Mouse (Mus musculus) adrenal gland, adult 2 months (tissue): Measurements from ENCODE around the gene Dstyk. TPM values are rescaled to one million over a fixed set of nuclear protein-coding genes. Genes with fewer than 3 reads are reported as not detected.
"Not testable (repeated sequence)": the region's sequence is repeated elsewhere in the genome, so short reads cannot be mapped to it uniquely, and the experiment has no call there.

Experiments
- DNase-seq: peaks from one replicate; pipeline ENCODE4 v3.0.0; 2021
- polyA plus RNA-seq: library from polyadenylated mRNA; depleted of rRNA; stranded (reverse); fragments of >200 nt; gene quantifications from 2 replicates; pipeline ENCODE4 v1.2.3, GENCODE M21; 2012
- total RNA-seq, 2 experiments: library from RNA; stranded (reverse); gene quantifications; 2 replicates each; pipeline ENCODE4 v1.2.3; 2021

Gene Dstyk
- total and polyA plus RNA-seq, 3 experiments: 15.5 to 23.7 (median 19.9) TPM

DNA sequence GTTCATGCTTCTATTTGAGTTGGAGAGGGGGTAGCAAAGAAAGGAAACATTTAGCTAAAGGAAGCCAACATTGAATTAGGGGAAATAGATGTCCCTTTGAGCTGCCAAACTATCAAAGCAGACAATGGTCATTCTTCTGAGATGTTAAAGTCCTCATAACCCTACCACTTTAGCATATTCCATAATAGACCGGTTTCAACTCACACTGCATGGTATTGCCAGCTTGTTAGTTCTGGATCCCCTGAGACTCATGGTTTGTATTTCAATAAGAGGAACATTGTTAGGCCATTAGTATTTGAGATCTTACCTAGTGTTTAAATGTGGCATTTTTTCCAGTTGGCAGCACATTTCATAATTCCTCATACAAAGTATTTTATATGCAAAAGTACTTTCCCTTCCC lies 19.6 kb downstream of the Dstyk start:
- DNase-seq: no peak

DNA sequence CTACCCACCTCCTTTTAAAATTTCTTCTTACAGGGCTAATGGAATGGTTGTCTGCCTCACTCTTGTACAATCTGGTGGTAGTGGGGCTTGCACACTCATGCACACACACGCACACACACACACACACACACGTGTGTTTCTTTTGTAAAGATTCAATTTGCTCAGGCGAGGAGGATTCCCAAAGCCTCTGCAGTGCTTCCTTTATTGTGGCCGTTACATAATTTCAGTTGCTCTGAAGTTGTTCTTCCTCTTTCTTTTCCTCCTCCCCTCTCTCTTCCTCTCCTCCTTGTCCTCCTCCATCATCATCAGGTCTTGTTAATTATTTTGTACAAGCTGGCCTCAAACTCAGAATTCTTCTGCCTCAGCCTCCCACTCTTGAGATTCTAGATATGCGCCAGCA lies 20.0 kb downstream of the Dstyk start:
- DNase-seq: no peak

DNA sequence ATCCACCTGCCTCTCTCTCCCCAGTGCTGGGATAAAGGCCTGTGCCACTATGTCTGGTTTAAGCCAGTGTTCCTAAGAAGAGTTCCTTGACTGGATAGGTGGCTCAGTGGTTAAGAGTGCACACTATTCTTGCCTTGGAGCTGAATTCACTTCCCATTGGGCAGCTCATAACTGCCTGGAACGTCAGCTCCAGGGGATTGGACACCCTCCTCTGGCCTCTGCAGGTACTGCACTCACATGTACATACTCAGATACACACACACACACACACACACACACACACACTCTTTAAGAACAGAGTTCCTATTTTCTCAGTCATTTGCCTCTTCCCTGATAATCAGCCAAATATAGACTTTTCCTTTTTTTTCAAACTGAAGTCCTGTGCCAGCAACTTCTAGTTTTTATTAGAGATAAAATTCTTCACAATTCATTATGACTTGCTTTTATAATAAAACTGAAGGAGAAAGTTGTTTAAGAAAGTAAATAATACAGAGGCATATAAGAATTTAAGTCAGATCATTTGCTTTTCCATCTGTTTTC lies 23.6 kb downstream of the Dstyk start:
- DNase-seq: no peak

- no peak for DNase-seq
Measured at GRCm38 (mm10) chr1:132449742-132450141, 32.4 kb downstream of the Dstyk start.

DNA sequence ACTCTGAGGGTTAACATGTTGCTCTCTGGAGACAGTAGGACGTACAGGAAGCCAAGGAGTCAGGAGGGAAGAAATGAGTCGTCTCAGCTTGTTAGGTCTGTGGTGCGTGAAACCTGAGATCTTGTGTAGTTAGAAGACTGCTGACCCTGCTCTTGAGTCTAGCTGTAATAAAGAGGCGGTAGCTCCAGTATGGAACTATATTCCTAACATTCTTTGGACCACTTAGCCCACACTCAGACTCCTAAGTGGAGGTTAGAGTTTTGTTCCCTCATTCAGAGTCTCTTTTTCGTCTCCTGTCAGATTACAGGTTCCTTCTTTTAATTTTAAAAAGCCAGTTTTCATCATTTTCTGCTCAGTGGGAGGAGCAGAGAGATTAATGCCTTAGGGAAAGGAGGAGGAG lies 47.3 kb downstream of the Dstyk start:
- DNase-seq: no peak

- DNase-seq: peak; percentile 65
Measured at GRCm38 (mm10) chr1:132468926-132469325, 51.6 kb downstream of the Dstyk start.

DNA sequence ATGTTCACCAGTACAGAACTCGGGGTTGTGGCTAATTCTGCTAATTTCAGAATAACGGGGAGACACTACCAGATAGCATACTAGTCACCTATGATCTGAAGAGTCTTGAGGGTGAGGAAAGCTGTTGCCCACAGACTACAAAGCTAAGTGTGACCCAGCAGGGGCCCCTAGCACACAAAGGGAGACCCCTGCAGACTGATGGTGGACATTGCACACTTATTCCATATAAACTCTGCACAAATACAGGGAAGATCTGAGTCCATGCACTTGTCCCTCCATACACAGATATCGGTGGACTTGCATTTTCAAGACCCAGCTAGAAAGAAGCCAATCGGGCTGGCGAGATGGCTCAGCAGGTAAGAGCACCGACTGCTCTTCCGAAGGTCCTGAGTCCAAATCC lies 52.2 kb downstream of the Dstyk start:
- no peak for DNase-seq

DNA sequence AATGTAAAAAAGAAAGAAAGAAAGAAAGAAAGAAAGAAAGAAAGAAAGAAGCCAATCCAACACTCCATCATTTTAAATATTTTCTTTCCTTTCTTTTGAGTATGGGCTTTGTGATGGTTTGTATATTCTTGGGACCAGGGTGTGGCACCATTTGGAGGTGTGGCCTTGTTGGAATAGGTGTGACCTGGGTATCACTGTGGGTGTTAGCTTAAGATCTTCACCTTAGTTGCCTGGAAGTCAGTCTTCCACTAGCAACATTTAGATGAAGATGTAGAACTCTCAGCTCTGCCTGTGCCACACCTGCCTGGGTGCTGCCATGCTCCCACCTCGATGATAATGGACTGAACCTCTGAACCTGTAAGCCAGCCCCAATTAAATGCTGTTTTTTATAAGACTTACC lies 52.7 kb downstream of the Dstyk start:
- DNase-seq: not testable (repeated sequence)

GRCm38 (mm10) chr1:132471032-132471431 lies 53.7 kb downstream of the Dstyk start:
- no peak for DNase-seq

DNA sequence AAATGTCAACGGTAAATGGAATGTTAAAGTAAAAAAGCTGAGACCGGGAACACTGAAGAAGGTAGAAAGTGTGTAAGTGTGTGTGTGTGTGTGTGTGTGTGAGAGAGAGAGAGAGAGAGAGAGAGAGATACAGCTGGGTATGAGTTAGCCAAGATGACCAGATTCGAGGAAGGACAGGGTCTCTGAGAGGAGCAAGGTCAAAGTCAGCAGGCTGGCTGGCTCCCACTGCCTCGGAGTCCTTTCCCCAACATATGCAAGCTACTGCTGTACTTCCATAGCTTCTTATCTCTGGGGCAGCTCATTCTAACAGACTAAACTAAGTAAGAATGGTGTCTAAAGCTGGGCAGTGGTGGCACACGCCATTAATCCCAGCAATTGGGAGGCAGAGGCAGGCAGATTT lies 54.1 kb downstream of the Dstyk start:
- DNase-seq: no peak

- no peak for DNase-seq
Measured at GRCm38 (mm10) chr1:132472537-132472936, 55.2 kb downstream of the Dstyk start.

DNA sequence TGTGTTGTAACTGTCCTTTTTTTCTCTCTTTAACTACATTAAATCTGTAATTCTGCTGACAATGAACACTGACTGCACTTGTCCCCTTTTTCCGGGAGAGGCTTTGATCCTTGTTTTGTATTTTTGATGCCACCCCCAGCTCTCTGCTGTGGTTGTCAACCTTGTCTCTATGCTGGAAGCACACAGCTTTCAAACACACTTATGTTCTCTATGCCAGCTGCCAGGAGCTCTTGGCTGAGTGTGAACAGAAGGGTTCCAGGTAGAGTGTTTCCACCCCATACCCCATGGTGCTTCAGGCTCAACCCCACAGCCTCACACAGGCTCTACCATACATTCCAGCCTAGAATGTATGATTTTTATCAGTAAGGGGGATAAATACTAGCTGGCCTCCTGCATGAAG lies 57.1 kb downstream of the Dstyk start:
- no peak for DNase-seq

DNA sequence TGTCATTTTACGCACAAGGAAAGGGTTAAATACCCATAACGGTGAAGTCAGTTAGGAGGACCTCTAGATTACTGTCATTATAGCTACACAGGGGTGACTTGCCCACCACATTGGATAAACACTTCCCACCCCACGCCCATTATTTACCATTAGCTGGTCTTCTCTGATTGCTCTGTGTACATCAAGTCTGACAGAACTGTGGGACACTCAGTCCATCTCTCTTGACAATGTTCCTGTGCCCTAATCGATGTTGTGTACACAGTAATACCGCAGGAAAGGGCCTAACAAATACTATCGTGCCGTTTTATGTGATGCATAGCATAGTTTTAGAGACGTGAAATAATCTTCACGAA lies 59.2 kb downstream of the Dstyk start:
- DNase-seq: no peak

GRCm38 (mm10) chr1:132476928-132477691 lies 59.8 kb downstream of the Dstyk start, which contains the start of gene Rbbp5:
Gene Rbbp5 (plus strand): TSS chr1:132477365.
- DNase-seq: peak; percentile 88

- DNase-seq: no peak
Measured at GRCm38 (mm10) chr1:132479438-132479837, 62.1 kb downstream of the Dstyk start.

- DNase-seq: no peak
Measured at GRCm38 (mm10) chr1:132481619-132482018, 64.3 kb downstream of the Dstyk start.

GRCm38 (mm10) chr1:132483234-132483633 lies 65.9 kb downstream of the Dstyk start:
- DNase-seq: no peak

- DNase-seq: no peak
Measured at GRCm38 (mm10) chr1:132483759-132484158, 66.4 kb downstream of the Dstyk start.

- no peak for DNase-seq
Measured at GRCm38 (mm10) chr1:132500535-132500934, 83.2 kb downstream of the Dstyk start.

- no peak for DNase-seq
Measured at GRCm38 (mm10) chr1:132505155-132505554, 87.8 kb downstream of the Dstyk start.

DNA sequence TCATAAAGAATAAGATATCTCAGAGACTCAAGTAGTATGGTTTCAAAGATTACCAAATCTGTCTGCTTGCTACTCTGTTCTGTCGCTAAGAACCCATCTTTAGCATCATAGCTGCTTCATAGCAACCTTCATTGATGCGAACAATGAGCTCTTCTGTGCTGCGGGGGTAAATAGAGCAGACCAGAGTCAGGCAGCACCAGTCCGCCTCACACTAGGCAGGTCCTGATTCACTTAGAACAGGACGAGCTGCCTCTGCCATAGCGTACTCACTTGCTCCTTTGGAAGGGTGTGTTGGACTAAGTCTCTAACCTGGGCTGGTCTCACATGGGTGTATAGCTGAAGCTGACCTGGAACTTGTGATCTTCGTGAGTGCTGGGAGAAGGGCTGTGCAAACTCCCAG lies 88.7 kb downstream of the Dstyk start, which contains the start of gene Tmem81:
Gene Tmem81, plus strand, starts transcription at position 173 of the 400 bp plus-strand sequence.
- no peak for DNase-seq

DNA sequence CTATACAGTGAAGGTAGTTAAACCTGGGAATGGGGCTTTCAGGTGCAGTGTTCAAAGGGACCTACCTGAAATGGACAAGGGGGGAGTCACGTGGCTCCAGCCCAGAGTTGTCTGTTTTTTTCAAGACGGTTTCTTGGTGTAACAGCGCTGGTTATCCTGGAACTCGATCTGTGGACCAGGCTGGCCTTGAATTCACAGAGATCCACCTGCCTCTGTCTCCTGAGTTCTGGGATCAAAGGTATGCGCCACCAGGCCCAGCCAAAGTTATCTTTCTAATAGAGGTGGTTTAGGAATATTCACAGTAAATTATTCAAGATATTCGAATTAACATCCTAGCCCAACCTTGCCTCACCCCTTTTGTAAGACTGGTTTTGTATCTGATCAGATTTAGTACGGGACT lies 89.3 kb downstream of the Dstyk start:
- no peak for DNase-seq

DNA sequence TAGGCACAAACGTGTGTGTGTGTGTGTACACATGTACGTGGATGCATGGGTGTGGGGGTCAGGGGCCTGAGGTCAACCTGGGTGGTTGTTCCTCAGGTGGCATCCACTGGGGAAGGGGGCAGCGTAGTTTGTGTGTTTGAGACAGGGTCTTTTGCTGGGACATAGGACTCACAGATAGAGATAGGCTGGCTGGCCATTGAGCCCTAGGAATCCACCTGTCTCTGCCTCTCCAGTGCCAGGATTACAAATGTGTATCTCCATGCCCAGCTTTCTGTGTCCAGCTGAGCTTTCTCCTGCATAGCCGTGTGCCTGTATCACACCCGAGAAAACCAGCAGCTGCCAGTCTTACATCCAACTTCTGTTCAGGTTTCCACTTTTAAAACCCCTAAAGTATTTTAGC lies 92.4 kb downstream of the Dstyk start:
- no peak for DNase-seq

DNA sequence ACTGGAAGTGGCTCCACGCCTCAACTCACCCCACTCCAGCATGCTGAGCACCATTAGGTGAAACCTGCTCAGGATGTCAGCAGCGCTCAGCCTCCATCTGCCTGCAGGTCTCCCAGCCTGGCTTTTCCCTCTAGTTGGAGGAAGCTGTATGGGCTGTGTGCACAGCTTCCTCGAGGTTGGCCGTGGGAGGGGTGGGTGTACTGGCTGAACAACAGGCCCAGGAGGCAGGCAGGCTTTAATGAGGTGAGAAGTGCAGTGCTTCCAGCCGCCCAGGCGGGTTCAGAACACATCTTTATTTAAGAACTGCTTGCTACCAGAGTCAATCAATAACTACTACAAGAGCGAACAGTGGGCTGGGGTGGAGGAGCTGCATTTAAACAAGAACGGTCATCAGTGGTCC lies 94.2 kb downstream of the Dstyk start:
- DNase-seq: no peak
